Comparison of ENCODE assay signal across 8 mouse cellular contexts in the genomic region with DNA sequence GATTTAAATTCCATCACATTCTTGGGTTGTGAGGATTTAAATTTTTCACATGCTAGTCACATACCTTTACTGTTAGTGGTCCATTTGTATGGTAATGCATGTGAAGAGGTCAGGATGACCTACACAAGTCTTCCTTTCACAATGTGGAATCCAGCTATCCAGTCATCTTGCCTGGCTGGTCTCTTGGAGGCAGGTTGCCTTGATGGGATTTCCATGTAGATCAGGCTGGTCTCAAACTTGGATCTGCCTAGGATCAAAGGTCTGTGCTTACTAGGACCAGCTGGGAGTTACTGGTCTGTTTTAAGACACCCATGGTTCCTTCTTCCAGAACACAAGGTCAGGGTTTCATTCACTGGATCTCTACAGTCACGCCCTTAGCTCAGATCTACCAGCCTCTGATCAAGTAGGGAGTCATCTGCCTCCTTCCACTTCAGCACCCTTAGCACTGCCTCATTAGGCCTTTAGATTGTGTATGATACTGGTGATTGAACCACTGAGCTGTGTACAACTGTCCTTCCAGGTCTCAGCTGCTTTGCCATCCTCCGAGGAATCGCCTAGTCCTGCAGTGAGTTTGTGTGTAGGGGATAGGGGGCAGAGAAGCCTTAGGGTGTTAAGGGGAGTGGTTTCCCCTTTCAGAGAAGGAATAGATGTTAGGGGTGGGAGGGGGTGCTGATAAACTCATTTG. TPM values are rescaled to one million over a fixed set of nuclear protein-coding genes. Genes with fewer than 3 reads are reported as not detected.
DNase-seq lines count a peak whose midpoint lies in the region; ATAC-seq and TF ChIP-seq lines count a peak whose summit lies in the region.

No protein-coding gene starts in this region.

- no peak overlapping the region for H3K4me2 ChIP-seq in forebrain, embryonic 15.5 days (replicated peaks)
- no peak overlapping the region for H3K4me2 ChIP-seq in limb, embryonic 15.5 days

- no peak overlapping the region for H3K4me3 ChIP-seq in ES-E14 (ENCODE audit: insufficient read depth in 1 of 2, low read depth in 1 of 2, low read length in 2 of 2, poor library complexity in 1 of 2, severe bottlenecking in 1 of 2)
- H3K4me3 ChIP-seq in forebrain, embryonic 15.5 days: no peak overlapping the region
- no peak overlapping the region for H3K4me3 ChIP-seq in limb, embryonic 15.5 days

- in situ Hi-C loops in ES-E14 (cut with MboI; ENCODE audit: low sequenced_read_pairs in 2 of 2, unreplicated experiment in 2 of 2): no loop called here

- no peaks in the 10 kb centered on the region for H3K9me3 ChIP-seq in ES-E14 (ENCODE audit: control insufficient read depth, insufficient read depth, low read depth, low read length)
- H3K9me3 ChIP-seq in forebrain, embryonic 15.5 days: no peaks in the 10 kb centered on the region
- H3K9me3 ChIP-seq in limb, embryonic 15.5 days: no peaks in the 10 kb centered on the region

- peaks cover 31% of the 10 kb centered on the region for H3K36me3 ChIP-seq in ES-E14 (ENCODE audit: control insufficient read depth, insufficient read depth, low read length, poor library complexity, severe bottlenecking)
- H3K36me3 ChIP-seq in forebrain, embryonic 15.5 days: peaks cover 53% of the 10 kb centered on the region
- peaks cover 38% of the 10 kb centered on the region for H3K36me3 ChIP-seq in limb, embryonic 15.5 days

- no peaks in the 10 kb centered on the region for H3K27me3 ChIP-seq in forebrain, embryonic 15.5 days
- no peaks in the 10 kb centered on the region for H3K27me3 ChIP-seq in limb, embryonic 15.5 days

- peak overlapping the region; percentile 51; the same call in 1 of the 2 replicates for H3K9ac ChIP-seq in ES-E14 (ENCODE audit: insufficient read depth, low read depth, low read length, poor library complexity, severe bottlenecking)
- no peak overlapping the region for H3K9ac ChIP-seq in forebrain, embryonic 15.5 days (replicated peaks)
- H3K9ac ChIP-seq in limb, embryonic 15.5 days: no peak overlapping the region

- 11% methylated on average over 3 of the region's 3 CpGs for WGBS in forebrain, embryonic 15.5 days
- 14% methylated on average over 3 of the region's 3 CpGs for WGBS in limb, embryonic 15.5 days

- ATAC-seq in forebrain, embryonic 15.5 days (replicated peaks): 0 out of 2 replicates have a peak, but pooled peaks have one; percentile 7
- peak; percentile 45 for ATAC-seq in limb, embryonic 15.5 days (ENCODE audit: insufficient number of reproducible peaks, low FRiP score, low TSS enrichment, low read depth)

- no peak overlapping the region; the same call in 1 of the 2 replicates for H3K27ac ChIP-seq in ES-E14 (ENCODE audit: insufficient read depth, low read depth, low read length, poor library complexity, severe bottlenecking)
- H3K27ac ChIP-seq in forebrain, embryonic 15.5 days (replicated peaks): peak overlapping the region; percentile 52
- peak overlapping the region; percentile 76 for H3K27ac ChIP-seq in limb, embryonic 15.5 days

- DNase-seq in 416B (ENCODE audit: low read depth): peak; percentile 93
- no peak for DNase-seq in ES-E14 (ENCODE audit: low read depth, low spot score)
- DNase-seq in retina, postnatal 1 day: peak; percentile 50
- DNase-seq in T-cell, adult 2 months (ENCODE audit: low spot score): no peak
- no peak for DNase-seq in adrenal gland, adult 18-20 months (ENCODE audit: low spot score in 2 of 2)
- DNase-seq in thymus, postnatal 10 days (ENCODE audit: low spot score in 2 of 2): no peak

- H3K4me1 ChIP-seq in ES-E14 (ENCODE audit: control insufficient read depth in 2 of 2, insufficient read depth in 2 of 2, low read length in 2 of 2, poor library complexity in 1 of 2): no peaks in the 10 kb centered on the region; a peak in 1 of 4 replicates
- H3K4me1 ChIP-seq in forebrain, embryonic 15.5 days: peaks cover 19% of the 10 kb centered on the region
- H3K4me1 ChIP-seq in limb, embryonic 15.5 days: peaks cover 3% of the 10 kb centered on the region; the same call in 1 of the 2 replicates

TF ChIP-seq in ES-E14, 5 proteins besides CTCF, POLR2A, EP300 and RAD21:
- TF ChIP-seq CHD2 (IDR thresholded peaks at IDR 0.05; ENCODE audit: low read depth, low read length) (peak; percentile 74; the same call in 1 of the 2 replicates), MAFK (IDR thresholded peaks at IDR 0.05; ENCODE audit: insufficient read depth, low read depth, low read length) (no peak)

RNA-seq across cellular contexts. Expression of a gene that starts 5.2 kb away (rescaled TPM):
- total RNA-seq in ES-E14 (2012; rRNA removed): 10.7 and 13.0 TPM in 2 replicates
- polyA plus RNA-seq in forebrain, embryonic 15.5 days (2015; fragmentation: Nextera tagmentation; extraction: Ambion mirVana): 15.1 and 16.4 TPM in 2 replicates
- 7.9 and 8.4 TPM in 2 replicates for polyA plus RNA-seq in limb, embryonic 15.5 days (2015; fragmentation: Nextera tagmentation; extraction: Ambion mirVana)
- 10 to 100 TPM; 11.1 to 12.9 TPM for total RNA-seq in adrenal gland, adult 18-20 months (2021)

RNA-seq across cellular contexts. Expression of a gene that starts 30.6 kb away (rescaled TPM):
- 38.7 and 39.8 TPM in 2 replicates for total RNA-seq in ES-E14 (2012; rRNA removed)
- 33.6 and 34.6 TPM in 2 replicates for polyA plus RNA-seq in forebrain, embryonic 15.5 days (2015; fragmentation: Nextera tagmentation; extraction: Ambion mirVana)
- 26.2 and 26.7 TPM in 2 replicates for polyA plus RNA-seq in limb, embryonic 15.5 days (2015; fragmentation: Nextera tagmentation; extraction: Ambion mirVana)
- 10 to 100 TPM; 24.3 to 27.5 TPM for total RNA-seq in adrenal gland, adult 18-20 months (2021)

RNA-seq across cellular contexts. Expression of a gene that starts 30.6 kb away (rescaled TPM):
- total RNA-seq in ES-E14 (2012; rRNA removed): 5.1 and 6.2 TPM in 2 replicates
- polyA plus RNA-seq in forebrain, embryonic 15.5 days (2015; fragmentation: Nextera tagmentation; extraction: Ambion mirVana): 20.4 and 22.1 TPM in 2 replicates
- 25.5 and 26.4 TPM in 2 replicates for polyA plus RNA-seq in limb, embryonic 15.5 days (2015; fragmentation: Nextera tagmentation; extraction: Ambion mirVana)
- total RNA-seq in adrenal gland, adult 18-20 months (2021): 1 to 10 TPM; 1.8 to 1.9 TPM

Comparison
In these comparisons a context has a peak if more than half of its experiments do, and no peak if none do; other contexts are left out.
1. DNase-seq: peak in 416B (single experiment) and retina, postnatal 1 day (single experiment); none in ES-E14 (single experiment), T-cell, adult 2 months (single experiment), adrenal gland, adult 18-20 months (0 of 2) and thymus, postnatal 10 days (0 of 2).